Mouse (Mus musculus) kidney, adult 2 months (tissue): Measurements from ENCODE around the gene Ptprd. TPM values are rescaled to one million over a fixed set of nuclear protein-coding genes. Genes with fewer than 3 reads are reported as not detected.
"Not testable (repeated sequence)": the region's sequence is repeated elsewhere in the genome, so short reads cannot be mapped to it uniquely, and the experiment has no call there.

Experiments used
- DNase-seq: peaks from one replicate; pipeline ENCODE4 v3.0.0; 2021
- H3K27ac ChIP-seq: fragments of 200-500 bp; 2 replicates; pipeline ENCODE4 v1.5.1; 2012; ENCODE audit warnings: low read depth, low read length, control low read depth, inconsistent platforms; ENCODE audit not compliant: insufficient read depth
- H3K27me3 ChIP-seq: fragments of 200-500 bp; replicated peaks from 2 replicates; pipeline ENCODE4 v1.6.1; 2012; ENCODE audit warnings: mild to moderate bottlenecking, moderate library complexity, low read length, inconsistent platforms; ENCODE audit not compliant: control insufficient read depth, insufficient read depth
- H3K36me3 ChIP-seq: fragments of 200-500 bp; 2 replicates; pipeline ENCODE4 v1.6.1; 2012; ENCODE audit warnings: mild to moderate bottlenecking, moderate library complexity, low read length, inconsistent platforms; ENCODE audit not compliant: control insufficient read depth, insufficient read depth
- H3K4me1 ChIP-seq: fragments of 200-500 bp; 2 replicates; pipeline ENCODE4 v1.6.1; 2011; ENCODE audit warnings: low read length; ENCODE audit not compliant: control insufficient read depth, insufficient read depth
- H3K4me3 ChIP-seq: fragments of 200-500 bp; 2 replicates; pipeline ENCODE4 v1.5.1; 2011; ENCODE audit warnings: mild to moderate bottlenecking, low read depth, low read length, control low read depth; ENCODE audit not compliant: insufficient read depth
- CTCF ChIP-seq: fragments of 200-500 bp; conservative IDR thresholded peaks from 2 replicates; pipeline ENCODE4 v1.5.1; 2011; ENCODE audit warnings: low read depth, mild to moderate bottlenecking, control low read depth, low read length, moderate library complexity, mixed read lengths; ENCODE audit not compliant: insufficient read depth, insufficient read length
- POLR2A ChIP-seq: fragments of 200-500 bp; IDR thresholded peaks from one replicate; pipeline ENCODE4 v1.6.1; 2011; ENCODE audit warnings: low read depth, low read length, control low read depth
- WGBS: fragments of 180-500 bp; shearing (Covaris S2); methylation state at CpG from one replicate; pipeline ENCODE4 v1.1.7; 2018; 5-methylcytosine and 5-hydroxymethylcytosine counted together
- polyA plus RNA-seq: library from polyadenylated mRNA; depleted of rRNA; stranded (reverse); fragments of >200 nt; gene quantifications from 2 replicates; pipeline ENCODE4 v1.2.3, GENCODE M21; 2012

Gene Ptprd
- polyA plus RNA-seq, 1 experiment, result 30.0 TPM

DNA sequence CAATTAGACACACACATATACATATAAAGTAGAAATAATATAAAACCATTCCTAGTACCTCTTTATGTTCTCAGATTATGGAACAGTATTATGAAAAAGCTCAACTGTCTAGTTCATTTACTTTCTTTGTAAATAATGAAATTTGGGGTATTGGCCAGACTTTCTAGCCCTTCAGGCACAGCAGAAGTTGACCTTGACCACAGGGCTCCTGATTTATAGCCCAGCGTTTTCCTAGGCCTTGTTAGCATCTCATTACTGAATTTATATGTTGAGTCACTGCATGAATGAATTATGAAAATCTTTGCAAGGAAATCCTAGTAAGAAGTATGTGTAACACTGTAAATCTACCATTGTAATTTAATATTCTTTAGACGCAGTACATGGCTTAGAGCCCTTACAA, 2154.9 kb downstream of the Ptprd start:
- no peak for DNase-seq
- Histone ChIP-seq H3K27ac (no peak overlapping the region), H3K4me1 (no peaks in the 10 kb centered on the region), H3K36me3 (no peaks in the 10 kb centered on the region), H3K4me3 (no peak overlapping the region), H3K27me3 (no peaks in the 10 kb centered on the region)
- TF ChIP-seq CTCF (no peak), POLR2A (no peak)
- 52% methylated on average over 2 of the region's 2 CpGs for WGBS

- H3K36me3 ChIP-seq, result no peaks in the 10 kb centered on the region
- no peak overlapping the region for H3K27ac ChIP-seq
- no peaks in the 10 kb centered on the region; the same call in 1 of the 2 replicates for H3K27me3 ChIP-seq
- WGBS, result 63% methylated on average over 2 of the region's 2 CpGs
- no peak overlapping the region for H3K4me3 ChIP-seq
- no peak for DNase-seq
- TF ChIP-seq CTCF, result no peak
- no peak for TF ChIP-seq POLR2A
- H3K4me1 ChIP-seq, result no peaks in the 10 kb centered on the region
Measured at GRCm38 (mm10) chr4:76045650-76046049, 2166.1 kb downstream of the Ptprd start.

DNA sequence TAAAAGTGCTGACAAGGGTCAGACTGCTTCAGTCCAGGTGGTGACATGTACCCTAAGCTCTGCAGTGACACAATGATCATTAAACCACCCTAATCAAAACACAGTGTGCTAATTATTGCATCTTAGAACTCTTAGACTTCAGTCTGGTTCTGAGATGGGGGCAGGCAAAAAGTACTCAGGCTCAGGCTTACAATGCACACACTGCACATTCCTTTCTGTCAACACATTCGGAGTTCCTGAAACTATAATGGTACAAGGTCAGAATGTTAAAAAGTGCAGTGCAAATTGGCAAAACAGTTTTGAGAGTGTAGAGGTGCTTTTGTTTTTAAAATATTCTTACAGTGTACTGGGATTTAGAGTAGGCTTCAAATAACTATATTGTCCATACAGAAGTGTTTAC, 2167.0 kb downstream of the Ptprd start:
- 29% methylated on average over 1 of the region's 1 CpGs for WGBS
- 0 out of 2 replicates have a peak overlapping the region, but pooled peaks have one; percentile 11 for H3K27ac ChIP-seq
- TF ChIP-seq POLR2A (no peak), CTCF (no peak)
- peak; percentile 7 for DNase-seq
- H3K36me3 ChIP-seq, result no peaks in the 10 kb centered on the region
- no peaks in the 10 kb centered on the region for H3K27me3 ChIP-seq
- no peaks in the 10 kb centered on the region for H3K4me1 ChIP-seq
- no peak overlapping the region for H3K4me3 ChIP-seq

- H3K27me3 ChIP-seq, H3K4me3 ChIP-seq, H3K4me1 ChIP-seq, H3K36me3 ChIP-seq, DNase-seq, H3K27ac ChIP-seq: not testable (repeated sequence)
- WGBS, result 89% methylated on average over 4 of the region's 4 CpGs
Measured at GRCm38 (mm10) chr4:76037178-76037577, 2174.6 kb downstream of the Ptprd start.

- no peak overlapping the region for H3K27ac ChIP-seq
- 53% methylated on average over 8 of the region's 8 CpGs for WGBS
- no peak for DNase-seq
Measured at GRCm38 (mm10) chr4:76025571-76026325, 2186.0 kb downstream of the Ptprd start.

DNA sequence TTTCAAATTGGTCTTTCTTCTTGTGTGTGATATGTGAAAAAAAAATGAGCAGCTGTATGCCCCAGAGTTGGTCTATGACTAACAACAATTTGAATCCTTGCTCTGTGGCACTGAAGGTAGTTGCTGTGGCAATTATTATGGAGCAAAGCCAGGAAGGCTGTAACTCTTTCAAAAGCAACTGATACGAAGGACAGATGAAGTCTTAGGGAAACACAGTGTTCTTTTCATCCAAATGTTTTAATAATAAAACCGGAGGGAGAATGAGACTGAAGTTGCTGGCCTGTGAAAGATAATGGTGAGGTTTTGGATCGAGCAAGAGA, 2187.3 kb downstream of the Ptprd start:
- no peak for DNase-seq
- Histone ChIP-seq H3K4me3 (no peak overlapping the region), H3K36me3 (no peaks in the 10 kb centered on the region), H3K27ac (no peak overlapping the region), H3K27me3 (no peaks in the 10 kb centered on the region), H3K4me1 (no peaks in the 10 kb centered on the region)
- 41% methylated on average over 3 of the region's 3 CpGs for WGBS
- TF ChIP-seq POLR2A (no peak), CTCF (no peak)

More at GRCm38 (mm10) chr4:76025571-76026325, 2186.0 kb downstream of the Ptprd start:
- Histone ChIP-seq H3K27me3 (no peaks in the 10 kb centered on the region), H3K36me3 (no peaks in the 10 kb centered on the region), H3K4me1 (no peaks in the 10 kb centered on the region), H3K4me3 (no peak overlapping the region)
- TF ChIP-seq CTCF, result no peak
- TF ChIP-seq POLR2A, result no peak

DNA sequence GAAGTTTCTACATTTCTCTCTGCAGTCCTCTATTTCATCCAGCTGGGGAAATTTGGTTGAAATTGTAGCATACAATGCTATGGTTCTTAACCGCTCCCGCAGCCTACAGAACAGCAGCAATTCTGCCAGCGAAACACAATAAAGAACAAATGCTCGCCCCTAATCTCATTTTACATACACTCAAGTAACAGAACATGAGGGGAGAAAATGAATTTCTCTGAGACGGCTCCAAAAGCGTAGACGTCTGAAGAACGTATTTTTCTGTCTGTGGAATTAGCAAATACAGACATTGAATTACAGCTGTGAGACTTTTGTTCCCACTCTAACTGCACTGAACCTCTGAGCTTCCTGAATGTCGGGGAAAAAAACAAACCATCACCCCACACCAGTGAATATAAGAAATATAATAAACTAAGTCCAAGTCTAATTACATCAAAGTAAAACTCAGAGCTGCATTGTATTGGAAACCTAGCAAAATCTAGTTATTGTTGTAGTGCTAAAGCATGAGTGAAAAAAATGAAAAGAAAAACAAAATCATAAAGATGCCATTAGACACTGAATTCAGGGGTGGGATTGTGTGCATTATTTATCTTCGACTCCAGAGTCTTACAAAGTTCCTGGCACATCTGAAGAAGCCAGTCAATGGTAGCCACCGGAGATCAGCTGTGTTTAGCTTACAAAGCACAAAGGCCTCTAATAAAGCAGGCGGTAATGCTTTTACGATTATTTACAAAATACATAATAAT, 2187.8 kb downstream of the Ptprd start:
- H3K4me1 ChIP-seq, result no peaks in the 10 kb centered on the region
- no peaks in the 10 kb centered on the region for H3K27me3 ChIP-seq

More for the DNA sequence above, 2187.8 kb downstream of the Ptprd start:
- TF ChIP-seq POLR2A (no peak), CTCF (no peak)
- Histone ChIP-seq H3K4me3 (no peak overlapping the region), H3K36me3 (no peaks in the 10 kb centered on the region), H3K27ac (no peak overlapping the region)
- DNase-seq, result no peak
- WGBS, result 81% methylated on average over 13 of the region's 13 CpGs
